Mouse (Mus musculus) testis, adult 2 months (tissue): ENCODE data around the gene G3bp2.

Source experiments
- CTCF ChIP-seq: fragments of 200-500 bp; IDR thresholded peaks from 2 replicates; pipeline ENCODE4 v1.5.1; 2012; ENCODE audit warnings: low read depth, mild to moderate bottlenecking, inconsistent platforms, low read length, moderate library complexity; ENCODE audit not compliant: control insufficient read depth, insufficient read depth, insufficient replicate concordance
- POLR2A ChIP-seq: fragments of 200-500 bp; IDR thresholded peaks from 2 replicates; pipeline ENCODE4 v1.6.1; 2012; ENCODE audit warnings: low read depth, mild to moderate bottlenecking, inconsistent platforms, low read length, moderate library complexity; ENCODE audit not compliant: control insufficient read depth

DNA sequence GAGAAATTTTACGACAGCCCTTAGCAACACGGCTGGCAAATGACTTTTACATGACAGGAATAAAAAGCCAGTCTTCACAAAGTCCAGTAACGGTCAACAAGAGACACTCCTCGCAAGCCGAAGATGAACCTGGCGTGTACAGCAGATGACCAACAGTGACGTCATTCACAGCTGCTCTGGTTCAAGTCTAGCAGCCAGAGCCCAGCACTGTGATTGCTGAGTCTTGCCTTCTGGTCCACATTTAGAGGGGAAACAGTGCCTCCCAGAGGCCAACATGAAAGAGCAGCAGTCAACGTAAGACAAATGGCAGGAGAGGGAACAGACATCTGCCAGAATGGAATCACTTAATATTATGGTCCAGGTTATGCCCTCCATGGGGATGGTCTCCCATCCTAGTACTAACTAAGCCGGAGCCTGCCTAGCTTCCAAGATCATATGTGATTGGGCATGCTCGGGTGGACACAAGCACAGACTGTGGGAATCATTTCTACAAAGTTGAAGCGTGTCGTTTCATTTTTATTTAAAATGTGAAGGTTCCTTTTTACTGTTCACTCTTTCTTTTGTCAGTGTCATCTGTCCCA, 34.4 kb upstream of the G3bp2 start:
- no peak for TF ChIP-seq POLR2A
- peak; percentile 59; the same call in 1 of the 2 replicates for TF ChIP-seq CTCF
